Mouse (Mus musculus) spleen, adult 2 months (tissue): Measurements from ENCODE around the gene Krtap28-13. TPM values are rescaled to one million over a fixed set of nuclear protein-coding genes. Genes with fewer than 3 reads are reported as not detected.

ENCODE experiments used
- DNase-seq, 2 experiments: peaks; one replicate each; pipeline versions ENCODE4 v3.0.0 to v3.0.0-alpha.2; 2012 to 2021; ENCODE audit warnings: low spot score in 2 of 2, low read depth in 1 of 2
- H3K27ac ChIP-seq: fragments of 200-500 bp; 2 replicates; pipeline ENCODE4 v1.5.1; 2012; ENCODE audit warnings: low read length, inconsistent platforms; ENCODE audit not compliant: insufficient read depth
- H3K27me3 ChIP-seq: fragments of 200-500 bp; 2 replicates; pipeline ENCODE4 v1.6.1; 2012; ENCODE audit warnings: mild to moderate bottlenecking, moderate library complexity, low read length, inconsistent platforms; ENCODE audit not compliant: control insufficient read depth, insufficient read depth
- H3K36me3 ChIP-seq: fragments of 200-500 bp; 2 replicates; pipeline ENCODE4 v1.6.1; 2012; ENCODE audit warnings: mild to moderate bottlenecking, low read length, inconsistent platforms; ENCODE audit not compliant: control insufficient read depth, insufficient read depth
- H3K4me1 ChIP-seq: fragments of 200-500 bp; 2 replicates; pipeline ENCODE4 v1.6.1; 2011; ENCODE audit warnings: inconsistent platforms; ENCODE audit not compliant: control insufficient read depth, insufficient read depth, insufficient read length
- H3K4me3 ChIP-seq: fragments of 200-500 bp; 2 replicates; pipeline ENCODE4 v1.5.1; 2011; ENCODE audit warnings: mild to moderate bottlenecking, inconsistent platforms; ENCODE audit not compliant: insufficient read depth, insufficient read length; ENCODE audit errors: extremely low read depth
- CTCF ChIP-seq: fragments of 200-500 bp; IDR thresholded peaks from 2 replicates; pipeline ENCODE4 v1.5.1; 2011; ENCODE audit warnings: mild to moderate bottlenecking, inconsistent platforms; ENCODE audit not compliant: insufficient read depth, insufficient read length, insufficient replicate concordance; ENCODE audit errors: extremely low read depth
- POLR2A ChIP-seq: fragments of 200-500 bp; IDR thresholded peaks from 2 replicates; pipeline ENCODE4 v1.6.1; 2011; ENCODE audit warnings: low read depth, low read length, inconsistent platforms
- WGBS: fragments of 180-500 bp; shearing (Covaris S2); methylation state at CpG from one replicate; pipeline ENCODE4 v1.1.7; 2018; 5-methylcytosine and 5-hydroxymethylcytosine counted together
- polyA plus RNA-seq: library from polyadenylated mRNA; depleted of rRNA; stranded (reverse); fragments of >200 nt; gene quantifications from 2 replicates; pipeline ENCODE4 v1.2.3, GENCODE M21; 2012; rRNA removed

Gene Krtap28-13
- polyA plus RNA-seq, 1 experiment = not detected

- Histone ChIP-seq H3K4me3 (no peak overlapping the region), H3K27ac (no peak overlapping the region), H3K27me3 (no peaks in the 10 kb centered on the region), H3K4me1 (no peaks in the 10 kb centered on the region), H3K36me3 (no peaks in the 10 kb centered on the region)
- no peak for TF ChIP-seq CTCF
- TF ChIP-seq POLR2A = no peak
- 81% methylated on average over 4 of the region's 4 CpGs for WGBS
- DNase-seq = no peak
These were observed 36.2 kb downstream of the Krtap28-13 start for GRCm38 (mm10) chr1:83096935-83097334.

GRCm38 (mm10) chr1:83099160-83099559 lies 38.4 kb downstream of the Krtap28-13 start:
- Histone ChIP-seq H3K27me3 (no peaks in the 10 kb centered on the region), H3K4me3 (no peak overlapping the region), H3K36me3 (no peaks in the 10 kb centered on the region), H3K27ac (no peak overlapping the region), H3K4me1 (no peaks in the 10 kb centered on the region)
- TF ChIP-seq CTCF = no peak
- TF ChIP-seq POLR2A = no peak
- WGBS = 81% methylated on average over 2 of the region's 2 CpGs
- no peak for DNase-seq

GRCm38 (mm10) chr1:83099580-83100137 lies 38.9 kb downstream of the Krtap28-13 start:
- no peak overlapping the region for H3K27ac ChIP-seq
- no peak for DNase-seq
- H3K36me3 ChIP-seq = no peaks in the 10 kb centered on the region
- 83% methylated on average over 7 of the region's 7 CpGs for WGBS
- H3K27me3 ChIP-seq = no peaks in the 10 kb centered on the region
- H3K4me1 ChIP-seq = no peaks in the 10 kb centered on the region
- TF ChIP-seq POLR2A = no peak
- TF ChIP-seq CTCF = no peak
- H3K4me3 ChIP-seq = no peak overlapping the region

GRCm38 (mm10) chr1:83101891-83102290 lies 41.2 kb downstream of the Krtap28-13 start:
- Histone ChIP-seq H3K4me3 (no peak overlapping the region), H3K27me3 (no peaks in the 10 kb centered on the region), H3K36me3 (no peaks in the 10 kb centered on the region), H3K4me1 (no peaks in the 10 kb centered on the region), H3K27ac (no peak overlapping the region)
- TF ChIP-seq CTCF (no peak), POLR2A (no peak)
- no peak for DNase-seq
- WGBS = 70% methylated on average over 3 of the region's 3 CpGs

- no peak for TF ChIP-seq POLR2A
- TF ChIP-seq CTCF = no peak
- Histone ChIP-seq H3K4me1 (no peaks in the 10 kb centered on the region), H3K36me3 (no peaks in the 10 kb centered on the region), H3K4me3 (no peak overlapping the region), H3K27me3 (no peaks in the 10 kb centered on the region), H3K27ac (no peak overlapping the region)
- no peak for DNase-seq
- 60% methylated on average over 1 of the region's 1 CpGs for WGBS
These were observed 44.7 kb downstream of the Krtap28-13 start for GRCm38 (mm10) chr1:83105464-83105863.

- WGBS = 81% methylated on average over 5 of the region's 5 CpGs
- no peaks in the 10 kb centered on the region for H3K36me3 ChIP-seq
- no peaks in the 10 kb centered on the region for H3K4me1 ChIP-seq
- TF ChIP-seq CTCF = no peak
- no peak for TF ChIP-seq POLR2A
- H3K27me3 ChIP-seq = no peaks in the 10 kb centered on the region
- H3K27ac ChIP-seq = no peak overlapping the region
- no peak for DNase-seq
- H3K4me3 ChIP-seq = no peak overlapping the region
These were observed 46.8 kb downstream of the Krtap28-13 start for GRCm38 (mm10) chr1:83107410-83107978.

GRCm38 (mm10) chr1:83110992-83111391 lies 50.3 kb downstream of the Krtap28-13 start:
- Histone ChIP-seq H3K36me3 (no peaks in the 10 kb centered on the region), H3K27me3 (no peaks in the 10 kb centered on the region), H3K27ac (no peak overlapping the region), H3K4me3 (no peak overlapping the region), H3K4me1 (no peaks in the 10 kb centered on the region)
- DNase-seq = no peak
- no peak for TF ChIP-seq CTCF
- TF ChIP-seq POLR2A = no peak

Other genes starting within 250 kb of the Krtap28-13 start
- 32.2 and 41.1 TPM in 2 replicates for gene Agfg1, start 221.4 kb upstream of the Krtap28-13 start, polyA plus RNA-seq
- 1.2 and 1.4 TPM in 2 replicates for gene A030005L19Rik, start 147.6 kb upstream of the Krtap28-13 start, polyA plus RNA-seq
- not detected in 2 replicates for gene A030014E15Rik, start 136.0 kb upstream of the Krtap28-13 start, polyA plus RNA-seq
- gene Gm6217, start 129.5 kb upstream of the Krtap28-13 start, polyA plus RNA-seq = not detected in 2 replicates
- gene A030003K21Rik, start 117.5 kb upstream of the Krtap28-13 start, polyA plus RNA-seq = not detected in 2 replicates
- not detected in 2 replicates for gene Gm7544, start 104.9 kb upstream of the Krtap28-13 start, polyA plus RNA-seq
- gene Gm47955, start 100.6 kb upstream of the Krtap28-13 start, polyA plus RNA-seq = not detected in 2 replicates
- not detected in 2 replicates for gene Gm47959, start 60.4 kb upstream of the Krtap28-13 start, polyA plus RNA-seq
- 0.13 and 0.21 TPM in 2 replicates for gene Slc19a3, start 22.5 kb upstream of the Krtap28-13 start, polyA plus RNA-seq
- not detected in 2 replicates for gene Krtap28-10, start 18.4 kb upstream of the Krtap28-13 start, polyA plus RNA-seq
- not detected in 2 replicates for gene Gm47969, start 16.0 kb upstream of the Krtap28-13 start, polyA plus RNA-seq
- not detected in 2 replicates for gene A030005K14Rik, start 1.6 kb upstream of the Krtap28-13 start, polyA plus RNA-seq
- not detected in 2 replicates for gene Ccl20, start 55.8 kb downstream of the Krtap28-13 start, polyA plus RNA-seq
- gene Daw1, start 98.8 kb downstream of the Krtap28-13 start, polyA plus RNA-seq = not detected in 2 replicates